Comparison of ENCODE assay signal across 15 mouse cellular contexts in genomic region chr3:152872596-152872995, GRCm38 (mm10).
DNase-seq lines count a peak whose midpoint lies in the region; ATAC-seq and TF ChIP-seq lines count a peak whose summit lies in the region.
"Had no signal": no experiment of that assay in that cellular context is flagged by ENCODE, and none has a peak within 500 bp of the region (broad histone marks: within the 10 kb centered on the region; RNA-seq: fewer than 3 reads in every experiment).

No protein-coding gene starts in this region.

- no peak overlapping the region for H3K9ac ChIP-seq in forebrain, embryonic 16.5 days (replicated peaks; ENCODE audit: low read depth, low read length)
- no peak overlapping the region; the same call in 1 of the 2 replicates for H3K9ac ChIP-seq in neural tube, embryonic 15.5 days (replicated peaks)
- H3K9ac ChIP-seq in intestine, embryonic 16.5 days (ENCODE audit: low read depth, low read length): no peak overlapping the region
- H3K9ac ChIP-seq in heart, adult 2 months (ENCODE audit: low read depth, low read length): no peak overlapping the region
- H3K9ac ChIP-seq: heart, embryonic 15.5 days; kidney, embryonic 15.5 days had no signal

- H3K4me3 ChIP-seq in forebrain, embryonic 16.5 days (replicated peaks; ENCODE audit: low read length): no peak overlapping the region
- H3K4me3 ChIP-seq in neural tube, embryonic 15.5 days (replicated peaks): no peak overlapping the region
- no peak overlapping the region for H3K4me3 ChIP-seq in intestine, embryonic 16.5 days (ENCODE audit: low read length)
- H3K4me3 ChIP-seq in heart, adult 2 months: no peak overlapping the region
- H3K4me3 ChIP-seq: heart, embryonic 15.5 days; kidney, embryonic 15.5 days had no signal

- no peak overlapping the region for H3K27ac ChIP-seq in forebrain, embryonic 16.5 days (ENCODE audit: low read length)
- H3K27ac ChIP-seq in neural tube, embryonic 15.5 days (replicated peaks): 0 out of 2 replicates have a peak overlapping the region, but pooled peaks have one; percentile 2
- no peak overlapping the region for H3K27ac ChIP-seq in intestine, embryonic 16.5 days (ENCODE audit: low read length)
- H3K27ac ChIP-seq in heart, adult 2 months: no peak overlapping the region
- H3K27ac ChIP-seq: heart, embryonic 15.5 days; kidney, embryonic 15.5 days had no signal

- 0 out of 2 replicates have a peak, but pooled peaks have one; percentile 3 for ATAC-seq in forebrain, embryonic 16.5 days
- no peak for ATAC-seq in neural tube, embryonic 15.5 days (ENCODE audit: low FRiP score)
- ATAC-seq in intestine, embryonic 16.5 days: no peak

- H3K79me2 ChIP-seq in heart, adult 2 months (replicated peaks; ENCODE audit: control insufficient read depth, insufficient read depth, low read length): no peaks in the 10 kb centered on the region

- intact Hi-C loops in left cerebral cortex, postnatal 4 days (cut with DNase I): no loop called here
- intact Hi-C loops in heart, adult 2 months (cut with DNase I): no loop called here

- DNase-seq in left cerebral cortex, postnatal 4 days: peak; percentile 27
- no peak for DNase-seq in left cerebral cortex, adult 8-10 months (ENCODE audit: low spot score in 2 of 2)
- peak; percentile 59 for DNase-seq in mesoderm, embryonic 11.5 days (ENCODE audit: low read depth, low spot score)
- no peak for DNase-seq in frontal cortex, postnatal 14 days (ENCODE audit: low spot score in 2 of 2)
- DNase-seq in heart, adult 2 months: no peak
- DNase-seq: cerebellum, adult 8-10 months; gastrocnemius, postnatal 25 days; right cerebral cortex, postnatal 25 days; thymus, postnatal 36 days had no signal

- H3K27me3 ChIP-seq in forebrain, embryonic 16.5 days (replicated peaks; ENCODE audit: control insufficient read depth, insufficient read depth, low read length): no peaks in the 10 kb centered on the region
- 0 out of 2 replicates have a peak, but pooled peaks cover 3% of the 10 kb centered on the region for H3K27me3 ChIP-seq in neural tube, embryonic 15.5 days (replicated peaks)
- no peaks in the 10 kb centered on the region for H3K27me3 ChIP-seq in intestine, embryonic 16.5 days (replicated peaks; ENCODE audit: control insufficient read depth, insufficient read depth, low read length)
- H3K27me3 ChIP-seq in heart, adult 2 months (ENCODE audit: control insufficient read depth, insufficient read depth, low read length): no peaks in the 10 kb centered on the region
- H3K27me3 ChIP-seq: heart, embryonic 15.5 days; kidney, embryonic 15.5 days had no signal

- no peak for TF ChIP-seq POLR2A in heart, adult 2 months (IDR thresholded peaks at IDR 0.05; ENCODE audit: insufficient read depth, low read depth, low read length)

- no peak overlapping the region for H3K4me2 ChIP-seq in forebrain, embryonic 16.5 days (ENCODE audit: low read length)
- no peak overlapping the region for H3K4me2 ChIP-seq in neural tube, embryonic 15.5 days
- no peak overlapping the region for H3K4me2 ChIP-seq in intestine, embryonic 16.5 days (ENCODE audit: low read depth, low read length)
- H3K4me2 ChIP-seq: heart, embryonic 15.5 days; kidney, embryonic 15.5 days; liver, embryonic 11.5 days had no signal

- TF ChIP-seq CTCF in heart, adult 2 months (IDR thresholded peaks at IDR 0.05): no peak

- 38% methylated on average over 6 of the region's 6 CpGs for WGBS in forebrain, embryonic 16.5 days
- WGBS in neural tube, embryonic 15.5 days: 27% methylated on average over 6 of the region's 6 CpGs
- 52% methylated on average over 6 of the region's 6 CpGs for WGBS in intestine, embryonic 16.5 days
- WGBS in heart, adult 2 months: 66% methylated on average over 6 of the region's 6 CpGs

- TF ChIP-seq EP300 in heart, adult 2 months (IDR thresholded peaks at IDR 0.05; ENCODE audit: insufficient read depth, low read depth, low read length): no peak

- no peaks in the 10 kb centered on the region for H3K9me3 ChIP-seq in forebrain, embryonic 16.5 days (ENCODE audit: control insufficient read depth, low read length)
- no peaks in the 10 kb centered on the region for H3K9me3 ChIP-seq in neural tube, embryonic 15.5 days (replicated peaks)
- H3K9me3 ChIP-seq in intestine, embryonic 16.5 days (ENCODE audit: control insufficient read depth, low read length): no peaks in the 10 kb centered on the region
- H3K9me3 ChIP-seq: heart, embryonic 15.5 days; kidney, embryonic 15.5 days had no signal

- no peaks in the 10 kb centered on the region for H3K36me3 ChIP-seq in forebrain, embryonic 16.5 days (ENCODE audit: control insufficient read depth, insufficient read depth)
- no peaks in the 10 kb centered on the region for H3K36me3 ChIP-seq in neural tube, embryonic 15.5 days
- no peaks in the 10 kb centered on the region for H3K36me3 ChIP-seq in intestine, embryonic 16.5 days (ENCODE audit: control insufficient read depth, insufficient read depth, low read length)
- H3K36me3 ChIP-seq in heart, adult 2 months (ENCODE audit: control insufficient read depth, insufficient read depth, low read length): no peaks in the 10 kb centered on the region
- H3K36me3 ChIP-seq: heart, embryonic 15.5 days; kidney, embryonic 15.5 days had no signal

- 0 out of 2 replicates have a peak, but pooled peaks cover 3% of the 10 kb centered on the region for H3K4me1 ChIP-seq in forebrain, embryonic 16.5 days (replicated peaks; ENCODE audit: control insufficient read depth, insufficient read depth, low read length)
- peaks cover 27% of the 10 kb centered on the region for H3K4me1 ChIP-seq in neural tube, embryonic 15.5 days
- H3K4me1 ChIP-seq in intestine, embryonic 16.5 days (ENCODE audit: control insufficient read depth, insufficient read depth, low read length): no peaks in the 10 kb centered on the region
- H3K4me1 ChIP-seq in heart, adult 2 months (ENCODE audit: control insufficient read depth, insufficient read depth, low read length): no peaks in the 10 kb centered on the region
- H3K4me1 ChIP-seq: heart, embryonic 15.5 days had no signal

Comparison
In these comparisons a context has a peak if more than half of its experiments do, and no peak if none do; other contexts are left out.
1. DNase-seq: peak in left cerebral cortex, postnatal 4 days (single experiment) and mesoderm, embryonic 11.5 days (single experiment); none in left cerebral cortex, adult 8-10 months (0 of 2), frontal cortex, postnatal 14 days (0 of 2) and heart, adult 2 months (0 of 2).